Mouse (Mus musculus) urinary bladder, postnatal 14 days (tissue): ENCODE measurements around the gene Otop2.
A peak's percentile ranks its signal among the peaks of the same experiment; 100 is the strongest.

Experiments used
- DNase-seq: peaks from one replicate; pipeline ENCODE4 v3.0.0; 2021; ENCODE audit warnings: low spot score

The Otop2 gene

DNA sequence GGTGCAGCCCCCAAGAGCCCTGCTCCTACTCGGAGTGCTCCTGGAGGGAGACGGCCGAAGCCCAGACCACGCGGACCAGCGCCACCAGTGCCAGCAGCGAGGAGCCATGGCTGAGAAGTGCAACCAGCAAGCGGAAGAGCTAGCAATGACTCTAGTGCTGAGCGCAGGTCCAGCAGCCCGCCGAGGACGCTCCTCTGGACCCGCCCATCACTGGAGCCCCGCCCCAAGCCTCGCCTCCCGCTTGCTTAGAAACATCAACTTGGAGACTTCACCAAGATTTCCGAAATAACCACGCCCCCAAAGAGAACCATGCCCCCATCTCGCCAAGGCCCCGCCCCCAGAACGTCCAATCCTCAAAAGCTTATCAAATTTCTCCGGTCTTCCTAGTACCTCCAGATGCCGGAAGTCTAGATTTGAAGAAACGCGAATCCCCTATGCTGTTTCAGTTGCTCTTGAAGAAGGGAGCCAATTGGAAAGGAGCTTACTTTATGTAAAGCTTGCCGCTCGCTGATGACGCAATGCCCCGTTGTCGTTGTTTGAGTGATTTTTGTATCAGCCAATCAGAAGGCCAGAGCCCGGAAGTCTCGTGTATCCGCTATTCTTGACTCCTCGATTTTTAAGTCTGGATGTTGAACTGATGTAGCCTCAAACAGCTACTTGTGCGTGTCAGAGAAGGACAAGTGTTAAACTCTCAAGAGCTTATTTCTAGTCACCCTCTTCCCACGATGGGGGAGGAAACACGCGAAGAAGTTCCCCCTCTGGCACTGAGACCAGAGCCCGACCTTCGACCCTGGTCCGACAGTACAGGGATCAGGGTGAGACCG, 30.0 kb upstream of the Otop2 start, which contains the start of gene Fdxr:
Gene Fdxr (minus strand): TSS at position 271 of the 824 bp plus-strand sequence.
- peak; percentile 99 for DNase-seq

DNA sequence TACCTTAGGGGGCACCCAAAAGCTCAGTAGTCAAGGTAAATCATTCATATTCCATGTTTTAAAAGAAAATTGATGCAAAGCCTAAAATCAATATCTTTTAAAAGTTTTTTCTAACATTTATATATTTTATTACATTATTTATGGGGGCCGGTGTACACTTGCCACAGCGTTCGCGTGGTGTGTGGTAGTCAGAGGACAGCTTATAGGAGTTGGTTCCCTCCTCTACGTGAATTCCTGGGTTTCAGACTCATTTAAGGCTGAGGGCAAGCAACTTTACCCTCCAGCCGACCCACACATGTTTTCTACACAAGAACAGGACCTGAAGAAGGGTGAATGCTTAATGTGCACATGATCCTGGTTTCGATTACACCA, 29.4 kb upstream of the Otop2 start:
- no peak for DNase-seq

DNA sequence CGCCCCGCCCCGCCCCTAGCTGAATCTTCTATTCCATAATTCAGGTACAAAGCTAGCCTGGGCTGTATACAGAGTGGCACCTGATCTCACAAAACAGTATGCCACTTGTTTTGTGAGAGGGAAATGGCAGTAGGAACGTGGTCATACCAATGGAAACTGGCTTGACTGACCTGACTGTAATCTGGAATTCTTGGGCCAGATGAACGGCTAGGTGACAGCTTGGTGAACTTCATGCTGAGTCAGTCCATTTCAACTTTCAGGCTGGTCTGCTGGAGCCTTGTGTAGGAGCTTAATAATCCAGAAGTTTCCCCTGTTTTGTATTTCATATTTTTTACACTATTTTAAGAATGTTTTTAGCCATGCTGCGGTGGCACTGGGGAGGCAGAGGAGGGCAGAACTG, 28.8 kb upstream of the Otop2 start:
- DNase-seq = no peak

DNA sequence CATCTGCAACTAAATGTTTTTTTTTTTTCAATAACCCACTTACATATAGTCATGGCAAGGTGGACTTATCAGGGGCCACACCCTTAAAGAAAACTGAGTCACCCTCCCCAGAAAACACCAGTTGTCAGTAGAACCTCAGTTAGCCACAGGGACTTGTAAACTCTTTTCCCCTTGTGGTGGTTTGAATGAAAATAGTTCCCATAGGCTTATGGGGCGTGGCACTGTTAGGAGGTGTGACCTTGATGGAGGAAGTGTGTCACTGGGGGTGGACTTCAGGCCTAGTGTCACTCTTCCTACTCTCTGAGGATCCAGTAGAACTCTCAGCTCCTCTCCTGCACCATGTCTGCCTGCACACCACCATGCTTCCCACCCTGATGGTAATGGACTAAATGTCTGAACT, 27.2 kb upstream of the Otop2 start:
- DNase-seq = no peak

DNA sequence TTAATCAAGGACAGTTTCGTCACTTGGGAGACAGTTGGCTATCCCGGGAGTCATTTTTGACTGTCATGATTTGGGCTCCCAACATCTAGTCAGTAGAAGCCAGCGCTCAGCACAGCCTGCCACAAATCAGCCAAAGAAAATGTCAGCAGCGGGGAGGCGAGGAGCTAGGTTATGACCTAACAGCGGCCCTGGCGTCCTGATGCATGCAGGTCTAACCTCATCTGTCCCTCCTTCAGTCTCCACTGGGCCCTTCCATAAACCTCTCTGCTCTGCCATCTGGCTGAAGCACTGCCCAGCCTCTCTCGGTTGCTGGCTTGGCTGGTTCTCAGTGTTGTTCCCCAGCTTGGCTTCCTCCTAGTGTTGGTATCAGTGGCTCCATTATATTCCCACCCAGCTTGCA, 24.7 kb upstream of the Otop2 start:
- DNase-seq = no peak

DNA sequence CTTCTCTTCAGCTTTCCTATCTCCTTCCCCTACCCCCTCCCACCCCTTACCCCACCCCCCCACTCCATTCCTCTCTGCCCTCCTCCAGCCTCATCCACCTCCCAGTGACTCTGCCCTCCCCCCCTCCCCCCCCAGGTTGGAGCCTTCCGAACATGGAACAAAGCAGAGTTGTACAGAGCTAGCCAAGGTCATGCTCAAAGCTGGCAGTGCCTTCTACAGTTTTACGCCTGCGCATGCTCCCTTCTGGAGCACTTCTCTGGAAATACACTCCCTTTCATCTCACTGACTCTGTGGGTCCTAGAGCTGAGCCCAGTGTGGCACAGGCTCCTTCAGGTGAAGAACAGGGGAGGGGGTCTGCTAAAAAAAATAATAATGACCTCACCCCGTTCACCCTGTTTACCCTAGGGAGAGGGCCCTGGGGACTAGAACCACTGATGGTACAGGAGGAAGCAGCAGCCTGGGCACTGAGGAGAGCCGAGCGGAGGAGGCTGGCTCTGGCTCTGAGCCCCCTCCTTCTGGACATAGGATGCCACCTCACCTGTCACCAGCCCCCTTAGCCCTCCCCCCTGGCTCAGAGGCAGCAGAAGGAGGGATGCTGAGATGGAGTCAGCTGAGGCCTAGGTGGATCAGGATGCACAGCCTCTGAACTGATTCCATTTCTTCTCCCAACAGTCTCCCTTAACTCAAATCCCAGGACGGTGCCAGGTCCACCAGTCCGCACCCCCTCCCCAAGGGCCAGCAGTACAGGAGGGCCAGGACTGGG, 24.1 kb upstream of the Otop2 start:
- no peak for DNase-seq

DNA sequence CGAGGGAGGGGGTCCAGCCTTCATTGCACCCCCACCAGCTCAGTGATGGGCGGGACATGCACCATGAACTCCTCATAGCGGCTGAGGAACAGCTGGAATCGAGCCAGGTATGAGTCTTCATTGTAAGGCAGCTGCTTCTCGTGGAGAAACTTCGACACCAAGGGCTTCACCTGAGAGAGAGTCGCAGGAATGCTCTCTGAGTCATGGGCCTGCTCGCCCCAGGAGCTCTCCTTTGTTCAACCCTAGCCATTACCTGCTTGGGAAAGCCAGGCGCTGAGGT, 23.5 kb upstream of the Otop2 start:
- DNase-seq = no peak

DNA sequence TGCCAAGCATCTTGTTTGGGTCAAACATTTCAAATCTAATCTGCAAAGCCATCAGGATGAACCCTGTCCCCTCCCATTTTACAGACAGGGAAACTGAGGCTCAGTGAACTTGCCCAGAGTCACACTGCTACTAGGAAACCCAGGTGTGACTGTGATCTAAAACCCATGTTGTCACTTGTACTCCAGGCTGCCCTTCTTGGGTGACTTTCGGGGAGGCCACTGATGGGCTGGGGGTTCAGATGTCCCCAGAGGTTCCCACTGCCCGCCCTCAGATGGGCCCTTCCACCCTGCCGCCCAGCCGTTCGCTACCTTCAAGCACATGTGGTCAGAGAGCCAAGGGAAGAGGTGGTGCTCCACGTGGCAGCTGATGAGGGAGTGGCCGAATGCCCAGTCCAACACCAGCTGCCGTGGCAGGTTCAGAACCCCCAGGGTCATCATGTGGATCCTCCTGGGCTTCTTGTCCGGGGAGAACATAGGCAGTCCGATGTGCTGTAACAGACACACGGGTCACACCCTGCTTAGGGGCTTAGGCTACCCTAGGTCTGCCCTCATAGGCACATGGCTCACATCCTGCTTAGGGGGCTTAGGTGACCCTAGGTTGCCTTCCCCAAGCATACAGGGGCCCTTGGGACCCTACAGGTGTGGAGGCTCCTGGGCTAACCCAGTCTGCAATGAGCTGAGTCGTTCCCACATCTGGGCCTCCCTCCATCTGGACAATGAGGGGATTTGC, 22.9 kb upstream of the Otop2 start:
- DNase-seq = no peak

DNA sequence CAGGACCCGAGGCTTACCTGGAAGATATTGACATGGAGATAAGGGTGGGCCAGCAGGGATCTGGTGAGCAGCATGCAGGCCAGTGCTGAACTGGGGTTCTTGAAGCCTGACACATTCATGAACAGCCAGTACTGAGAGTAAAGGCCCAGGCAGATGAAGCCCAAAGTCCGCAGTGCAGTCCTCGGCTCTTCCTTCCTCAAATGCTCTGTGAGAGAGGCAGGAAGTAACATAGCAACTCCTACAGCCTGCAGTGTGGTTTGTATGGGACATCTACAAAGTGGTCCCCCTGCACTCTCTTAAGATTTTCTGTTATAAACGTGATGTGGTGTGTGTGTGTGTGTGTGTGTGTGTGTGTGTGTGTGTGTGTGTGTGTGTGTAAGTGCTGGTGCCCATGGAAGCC, 21.7 kb upstream of the Otop2 start:
- no peak for DNase-seq

DNA sequence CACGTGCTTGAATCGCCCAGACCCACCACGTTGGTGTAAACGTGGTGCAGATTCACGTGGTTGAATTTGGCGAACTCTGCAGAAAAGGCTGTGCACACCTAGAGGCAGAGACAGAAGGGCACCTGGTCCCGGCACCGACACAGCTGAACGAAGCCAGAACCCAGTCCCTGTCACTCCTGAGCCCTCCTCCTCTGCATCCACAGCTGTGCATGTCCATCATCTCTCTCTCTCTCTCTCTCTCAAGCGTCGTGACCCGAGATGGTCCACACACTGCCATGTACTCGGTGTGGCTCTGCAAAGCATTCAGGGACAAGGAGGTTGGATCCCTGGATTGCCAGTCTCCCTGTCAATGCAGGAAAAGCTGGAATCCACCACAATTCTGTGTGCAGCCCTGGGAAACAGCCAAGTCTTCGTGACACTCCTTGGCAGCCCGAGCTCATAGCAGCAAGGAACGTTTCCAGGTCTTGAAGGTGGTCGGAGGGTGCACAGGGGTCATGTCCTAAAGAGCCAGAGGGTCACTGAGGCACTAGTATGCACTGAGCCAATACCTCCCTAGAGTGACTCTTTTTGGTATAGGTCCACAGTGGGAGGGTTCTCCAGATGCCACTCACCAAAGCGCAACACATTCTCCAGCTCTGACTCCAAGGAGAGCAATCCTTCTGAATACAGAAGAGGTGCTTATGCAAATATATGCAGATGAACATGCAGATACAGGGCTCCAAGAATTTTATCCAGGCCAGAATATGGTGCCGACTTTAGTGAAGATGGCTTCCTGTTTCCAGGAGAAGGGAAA, 20.6 kb upstream of the Otop2 start:
- DNase-seq = no peak

DNA sequence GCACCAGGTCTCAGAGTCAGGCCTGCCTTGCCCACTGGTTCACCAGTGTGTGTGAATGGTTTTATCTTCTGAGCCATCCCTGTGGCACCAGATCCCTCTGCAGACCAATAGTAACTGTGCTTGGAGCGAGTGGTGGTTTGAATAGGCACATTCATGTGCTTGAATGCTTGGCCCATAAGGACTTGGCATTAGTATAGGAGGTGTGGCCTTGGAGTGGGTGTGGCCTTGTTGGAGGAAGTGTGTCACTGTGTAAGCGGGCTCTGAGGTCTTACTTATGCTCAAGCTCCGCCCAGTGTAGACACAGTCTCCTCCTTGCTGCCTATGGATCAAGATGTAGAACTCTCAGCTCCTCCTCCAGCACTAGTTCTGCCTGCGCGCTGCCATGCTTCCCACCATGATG, 19.6 kb upstream of the Otop2 start:
- no peak for DNase-seq

DNA sequence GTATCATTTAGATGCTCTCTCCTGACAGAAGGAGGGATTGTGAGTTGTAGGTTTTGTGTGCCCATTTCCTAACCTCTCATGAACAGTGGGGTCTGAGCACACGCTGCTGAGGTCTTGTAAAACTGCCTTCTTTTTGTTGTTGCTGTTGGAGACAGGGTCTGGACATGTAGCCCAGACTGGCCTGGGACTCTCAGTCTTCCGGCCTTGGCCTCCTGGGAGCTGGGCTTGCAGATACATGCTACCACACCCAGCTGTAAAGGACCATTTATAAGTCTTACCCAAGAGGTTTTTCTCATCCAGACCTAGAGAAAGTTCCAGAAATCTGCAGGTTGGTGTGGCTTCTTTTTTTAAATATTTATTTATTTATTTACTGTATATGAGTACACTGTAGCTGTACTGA, 18.7 kb upstream of the Otop2 start:
- no peak for DNase-seq

DNA sequence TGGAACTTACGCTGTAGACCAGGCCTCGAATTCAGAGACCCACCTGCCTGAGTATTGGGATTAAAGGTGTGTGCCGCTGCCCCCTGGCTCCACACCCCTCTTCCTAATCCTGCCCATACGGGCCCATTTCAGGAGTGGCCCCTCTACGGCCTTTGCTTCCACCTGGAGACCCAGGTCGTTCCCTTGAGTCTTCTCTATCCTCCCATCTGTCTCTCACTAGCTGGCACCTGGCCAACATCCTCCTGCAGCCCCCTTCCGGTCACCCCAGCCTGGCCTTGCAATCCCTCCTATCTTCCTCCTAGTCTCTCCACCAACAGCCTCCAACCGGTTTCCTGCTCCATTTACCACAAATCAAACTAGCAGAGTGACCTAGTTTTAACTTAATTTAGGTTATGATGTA, 17.1 kb upstream of the Otop2 start:
- DNase-seq = no peak

DNA sequence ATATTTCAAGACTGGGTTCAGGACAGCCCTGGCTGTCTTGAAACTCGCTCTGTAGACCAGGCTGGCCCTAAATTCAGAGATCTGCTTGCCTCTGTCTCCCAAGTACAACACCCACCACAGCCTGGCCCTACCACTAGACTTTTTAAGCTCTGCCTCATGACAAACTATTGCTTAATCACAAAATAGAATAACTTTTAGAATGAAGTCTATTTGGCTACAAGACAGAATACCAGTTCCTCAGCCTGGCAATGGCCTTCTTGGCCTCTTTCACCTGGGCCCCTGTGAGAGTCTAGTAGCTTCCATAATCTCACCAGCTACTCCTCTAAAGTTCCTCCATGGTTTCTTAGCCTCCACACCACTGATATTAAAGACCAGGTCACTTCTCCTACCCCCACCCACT, 16.6 kb upstream of the Otop2 start:
- no peak for DNase-seq

DNA sequence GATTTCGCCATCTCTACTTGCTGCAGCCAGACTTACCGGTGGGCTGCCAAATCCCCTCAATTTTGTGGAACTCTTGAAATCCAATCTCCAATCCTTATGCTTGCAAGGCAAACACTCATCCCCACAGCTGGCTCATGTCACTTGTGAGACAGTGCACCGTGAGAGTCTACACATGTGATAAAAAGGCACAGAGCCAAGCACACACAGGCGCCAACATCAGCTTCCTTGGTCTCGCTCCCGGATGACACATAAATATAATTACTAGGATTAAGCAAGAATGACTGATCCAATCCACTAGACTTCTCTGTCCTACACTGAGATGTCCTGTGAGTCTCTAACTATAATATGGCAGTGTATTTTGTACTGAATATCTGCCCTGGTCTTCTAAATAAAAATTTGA, 16.0 kb upstream of the Otop2 start:
- peak; percentile 82 for DNase-seq

DNA sequence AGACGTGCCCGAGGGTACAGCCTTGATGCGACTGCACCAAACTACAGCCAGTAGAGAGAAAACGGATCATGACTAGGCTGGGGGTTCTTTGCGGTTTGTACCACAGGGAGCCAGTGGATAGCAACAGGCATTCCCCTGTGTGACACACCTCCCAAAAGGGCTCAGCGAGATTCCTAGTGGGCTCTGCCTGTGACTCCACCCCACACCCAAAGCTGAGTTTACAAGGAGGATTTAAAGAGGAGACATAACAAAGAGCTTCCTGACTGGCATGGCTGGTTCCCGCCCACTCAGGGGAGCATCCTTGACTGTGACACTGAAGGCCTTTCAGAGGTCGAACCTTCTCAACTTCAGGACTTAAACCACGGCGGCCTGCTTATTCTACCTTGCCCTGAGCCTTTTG, 15.5 kb upstream of the Otop2 start:
- DNase-seq = no peak

DNA sequence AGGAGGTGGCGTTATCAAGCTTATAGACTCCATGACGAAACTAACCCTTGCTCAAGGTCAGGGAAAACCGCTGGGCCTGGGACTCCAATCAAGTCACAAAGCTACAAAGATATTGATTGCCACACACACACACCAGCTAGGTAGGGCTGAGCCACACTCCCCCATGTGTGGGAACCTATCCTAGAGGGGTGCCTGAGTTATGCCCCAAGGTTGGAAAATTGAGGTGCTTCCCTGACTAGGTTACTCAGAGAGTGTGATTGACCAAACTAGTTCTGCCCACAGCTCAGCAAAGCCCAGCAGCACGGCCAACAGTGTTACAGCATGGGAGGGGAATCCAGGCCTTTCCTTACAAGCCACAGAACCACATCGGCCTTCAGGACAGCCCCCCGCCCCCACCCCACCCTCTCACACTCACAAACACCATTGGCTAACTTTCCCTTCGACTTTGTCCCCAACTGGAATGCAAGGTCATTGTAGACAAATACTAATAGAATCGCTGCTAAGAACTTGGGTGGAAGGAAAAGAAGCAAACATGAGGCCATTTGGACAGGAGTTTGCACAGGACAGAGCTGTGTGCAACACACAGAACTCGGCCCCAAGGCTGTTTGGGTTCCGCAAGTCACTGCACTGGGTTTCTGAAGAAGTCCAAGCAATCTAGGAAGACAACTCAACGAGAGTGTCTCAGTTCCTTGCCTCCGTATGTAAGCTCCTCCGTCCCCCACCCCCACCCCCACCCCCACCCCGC, 14.2 kb upstream of the Otop2 start:
- DNase-seq = no peak

DNA sequence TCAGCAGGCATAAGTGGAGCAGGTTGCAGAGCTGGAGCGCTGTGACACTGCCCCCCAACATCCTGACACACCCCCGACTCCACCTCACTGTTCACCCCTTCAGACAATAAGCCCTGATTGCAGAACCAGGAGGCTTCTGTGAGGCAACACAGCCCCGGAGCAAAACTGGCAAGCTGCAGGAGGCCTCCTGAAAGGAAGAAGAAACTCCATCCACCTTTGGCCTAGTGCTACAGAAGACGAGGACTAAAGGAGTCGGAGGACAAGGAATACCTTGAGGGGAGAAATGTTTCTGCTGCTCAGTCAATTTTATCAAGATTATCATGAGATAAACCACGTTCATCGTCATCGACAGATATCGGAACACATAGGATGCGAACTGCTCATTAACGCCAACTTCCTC, 11.0 kb upstream of the Otop2 start:
- DNase-seq = no peak

DNA sequence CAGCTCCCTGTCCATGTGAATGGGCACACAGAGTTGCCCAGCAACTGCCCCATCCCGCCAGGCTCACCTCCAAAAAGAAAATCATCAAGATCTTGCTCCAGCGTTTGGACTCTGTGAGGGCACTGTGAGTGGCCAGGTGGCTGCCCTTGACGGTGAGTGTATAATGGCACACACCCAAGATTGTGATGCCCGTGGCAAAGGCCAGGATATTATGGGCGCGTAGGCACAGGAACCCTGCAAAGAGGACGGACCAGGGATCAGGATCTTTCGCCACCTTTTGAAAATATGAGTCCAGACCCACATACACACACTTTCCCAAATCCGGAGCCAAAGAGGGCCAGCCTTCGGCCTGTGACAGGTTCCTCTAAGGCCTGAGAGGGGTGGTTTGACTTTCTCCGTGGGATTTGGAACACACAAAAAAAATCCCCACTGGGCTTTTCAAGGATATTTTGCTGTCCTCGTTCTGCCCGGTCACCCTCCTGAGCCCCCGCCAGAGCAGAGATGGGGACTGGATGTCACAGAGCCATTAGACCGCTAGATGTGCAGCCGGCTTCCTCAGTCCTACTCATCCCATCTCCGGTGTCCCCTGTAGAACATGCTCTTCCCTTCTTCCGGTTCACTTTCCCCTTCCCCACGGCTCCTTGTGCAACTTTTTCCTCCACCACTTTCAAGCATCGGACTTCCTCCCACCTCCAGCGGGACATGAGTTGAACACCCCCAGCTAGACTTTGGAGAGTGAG, 10.3 kb upstream of the Otop2 start:
- no peak for DNase-seq

DNA sequence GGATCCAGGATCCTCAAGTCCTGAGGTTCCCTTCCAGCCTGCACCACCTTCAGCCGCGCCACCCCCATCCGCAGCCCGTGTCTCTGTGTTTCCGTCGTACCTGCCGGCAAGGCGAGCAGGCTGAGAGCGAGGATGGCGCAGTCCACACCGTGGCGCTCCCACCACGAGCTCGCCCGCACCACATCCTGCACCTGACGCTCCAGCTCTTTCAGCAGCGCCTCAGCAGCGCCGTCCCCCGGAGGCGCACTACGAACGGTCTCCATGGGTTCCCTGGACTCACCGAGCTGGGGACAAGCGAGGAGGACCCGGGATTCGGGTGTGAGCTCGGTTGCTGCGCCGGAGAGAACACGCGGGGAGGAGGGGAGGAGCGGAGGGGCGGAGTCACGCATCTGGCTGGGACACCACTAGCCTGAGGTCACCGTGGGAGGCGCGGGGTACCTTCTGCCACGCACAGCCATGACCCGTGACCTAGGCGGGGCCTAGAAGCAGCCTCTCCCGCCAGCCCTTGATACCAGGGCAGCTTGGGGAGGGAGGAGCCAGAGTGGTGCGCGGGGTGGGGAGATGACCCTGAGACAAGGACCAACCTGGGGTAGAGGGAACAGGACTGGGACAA, 9.6 kb upstream of the Otop2 start, which contains the start of gene Fads6:
Gene Fads6 (minus strand): TSS at position 450 of the 613 bp plus-strand sequence.
- peak; percentile 40 for DNase-seq
